Mouse (Mus musculus): ENCODE data around the gene Card11. TPM values are rescaled to one million over a fixed set of nuclear protein-coding genes. Genes with fewer than 3 reads are reported as not detected.
A peak's percentile ranks its signal among the peaks of the same experiment; 100 is the strongest.

Card11 gene
- total RNA-seq, 2 experiments from 2014 or later: 0.17 to 0.32 TPM

DNA sequence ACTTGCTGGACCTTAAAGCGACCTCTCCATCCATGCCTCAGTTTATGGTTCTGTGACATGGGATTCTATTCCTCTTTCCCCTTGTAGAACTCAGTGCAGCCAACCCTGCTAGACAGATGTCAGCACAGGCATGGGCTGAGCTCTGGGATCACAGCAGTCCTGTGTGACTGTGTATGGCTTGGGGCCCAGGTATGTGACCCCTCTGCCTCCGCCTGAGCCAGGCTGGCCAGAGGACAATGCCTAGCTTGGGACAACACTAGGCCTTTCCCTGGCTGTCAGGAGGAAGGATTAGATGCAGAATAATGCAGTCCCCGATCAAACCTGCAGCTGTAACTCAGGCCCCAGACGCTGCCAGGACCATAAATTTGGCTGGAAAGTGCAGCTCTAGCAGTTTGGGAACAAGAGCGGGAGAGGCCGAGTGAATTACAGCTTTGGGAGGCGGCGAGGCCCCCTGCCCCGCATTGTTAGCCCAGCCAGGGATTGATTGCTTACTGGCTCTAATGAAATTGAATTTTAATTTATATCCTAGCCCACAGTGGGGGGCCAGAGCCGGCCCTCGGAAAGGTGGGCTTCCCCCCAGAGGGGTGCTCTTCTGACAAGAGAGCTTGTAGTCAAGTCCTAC, 144.4 kb downstream of the Card11 start:
- ATAC-seq (replicated peaks; ENCODE audit: poor library complexity): no peak

DNA sequence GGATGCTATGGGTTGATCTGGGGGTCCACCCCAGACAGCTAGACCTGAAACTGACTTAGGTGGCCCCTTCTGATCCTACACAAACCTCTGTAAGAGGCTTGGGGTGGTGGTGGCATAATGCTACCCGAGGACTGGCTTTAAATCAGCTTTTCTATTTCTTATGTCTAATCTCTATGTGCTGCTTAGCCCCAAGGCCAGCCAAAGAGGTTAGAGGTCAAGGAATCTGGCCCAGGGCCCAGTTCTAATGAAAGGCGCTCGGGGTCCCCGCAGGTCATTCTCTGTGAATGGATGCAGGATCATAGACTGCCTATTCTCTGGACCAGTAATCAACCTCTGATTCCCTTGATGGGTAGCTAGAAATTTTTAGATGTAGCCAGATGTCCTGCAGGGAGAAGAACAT, 145.7 kb downstream of the Card11 start:
- no peak for ATAC-seq (replicated peaks; ENCODE audit: poor library complexity)

DNA sequence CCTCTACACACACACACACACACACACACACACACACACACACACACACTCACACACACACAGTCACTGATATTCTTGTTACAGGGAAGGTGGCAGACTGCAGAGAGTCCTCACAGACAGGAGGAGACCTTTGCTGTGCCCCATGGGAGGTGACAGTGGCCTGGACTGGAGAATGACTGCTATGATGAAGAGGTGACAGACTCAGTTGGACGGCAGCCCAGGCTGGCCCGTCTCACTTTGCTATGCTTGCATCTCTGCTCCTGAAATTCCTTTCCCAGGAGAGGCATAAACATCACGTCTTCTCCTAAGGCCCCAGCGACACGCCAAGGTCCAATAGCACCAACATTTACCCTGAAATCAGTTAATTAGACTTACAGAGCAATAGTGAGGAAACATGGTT, 146.7 kb downstream of the Card11 start:
- ATAC-seq (replicated peaks; ENCODE audit: poor library complexity): no peak

DNA sequence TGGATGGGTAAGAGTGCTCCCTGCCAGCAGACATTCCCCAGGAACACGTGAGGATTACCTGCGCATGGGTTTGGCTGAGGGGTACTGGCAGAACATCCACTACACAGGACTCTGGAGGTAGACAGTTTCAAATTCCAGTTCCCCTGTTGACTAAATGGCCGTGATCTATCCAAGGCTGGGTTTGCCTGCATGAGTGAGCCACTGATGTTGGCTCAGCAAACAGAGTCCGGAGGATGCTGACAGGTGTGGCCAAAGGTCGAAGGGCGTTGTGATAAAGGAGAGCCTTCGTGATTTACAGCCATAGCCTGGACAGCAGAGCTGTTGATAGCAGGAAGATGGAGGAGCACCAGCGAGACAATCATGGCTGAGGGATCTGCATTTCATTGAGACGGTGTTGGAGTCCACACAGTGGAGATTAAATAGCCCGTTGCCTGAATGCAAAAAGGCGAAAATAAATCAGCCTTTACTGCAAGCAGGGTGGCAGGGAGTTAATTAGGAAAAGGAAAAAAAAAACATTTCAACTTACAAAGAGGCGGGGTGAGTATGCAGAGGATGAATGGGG, 147.9 kb downstream of the Card11 start:
- ATAC-seq (replicated peaks; ENCODE audit: poor library complexity): no peak

DNA sequence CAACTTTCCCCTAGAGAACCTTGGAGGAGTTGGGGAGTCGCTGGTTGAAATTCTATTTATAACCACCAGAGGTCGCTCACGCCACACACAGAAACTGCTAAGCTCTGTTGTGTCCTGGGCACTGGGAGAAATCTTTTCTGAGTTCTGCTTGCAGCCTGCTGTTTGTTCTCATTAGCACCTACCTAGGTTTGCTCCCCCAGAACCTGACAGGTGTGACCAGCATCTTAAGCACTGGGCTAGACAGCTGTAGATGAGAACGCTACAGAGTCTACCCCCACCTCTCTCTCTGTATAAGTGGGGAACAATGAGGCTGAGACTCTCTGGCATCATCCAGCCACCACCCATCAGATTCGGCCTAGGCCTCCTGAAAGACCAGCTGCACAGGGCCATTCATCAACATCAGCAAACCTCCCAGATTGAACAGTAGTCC, 153.1 kb downstream of the Card11 start:
- ATAC-seq (replicated peaks; ENCODE audit: poor library complexity): peak; percentile 91

DNA sequence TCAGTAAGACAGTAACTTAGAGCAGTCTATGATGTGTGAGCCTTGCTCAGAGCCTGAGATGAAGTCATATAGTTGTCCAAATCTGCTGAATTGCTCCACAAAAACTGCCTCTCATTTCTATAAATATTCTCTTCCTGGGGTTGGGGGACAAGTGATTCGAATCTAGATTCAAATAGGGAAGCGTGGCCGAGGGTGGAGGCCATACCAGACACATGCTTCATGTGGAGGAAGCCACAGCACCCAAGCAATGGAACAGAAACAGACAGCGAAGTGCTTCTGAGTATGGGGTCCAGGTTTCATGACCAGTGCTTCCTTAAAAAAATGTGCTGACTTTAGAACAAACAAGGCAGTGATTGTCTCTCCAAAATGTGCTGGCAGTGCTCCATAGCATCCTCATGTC, 158.4 kb downstream of the Card11 start:
- peak; percentile 71 for ATAC-seq (replicated peaks; ENCODE audit: poor library complexity)

DNA sequence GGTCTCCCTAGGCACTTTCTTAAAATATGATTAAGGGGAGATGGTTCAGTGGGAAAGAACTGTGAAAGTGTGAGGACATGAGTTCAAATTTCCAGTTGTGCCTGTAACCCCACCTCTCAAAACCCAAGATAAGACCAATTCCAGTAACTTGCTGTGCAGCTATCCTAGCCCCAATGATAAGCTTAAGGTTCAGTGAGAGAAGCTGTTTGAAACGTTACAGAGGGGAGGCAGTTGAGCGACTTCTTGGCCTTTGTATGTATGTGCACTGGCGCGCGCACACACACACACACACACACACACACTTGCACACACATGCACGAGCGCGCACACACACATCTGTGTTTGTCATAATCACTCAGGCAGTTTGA, 169.3 kb downstream of the Card11 start:
- 0 out of 2 replicates have a peak, but pooled peaks have one; percentile 4 for ATAC-seq (replicated peaks; ENCODE audit: poor library complexity)

DNA sequence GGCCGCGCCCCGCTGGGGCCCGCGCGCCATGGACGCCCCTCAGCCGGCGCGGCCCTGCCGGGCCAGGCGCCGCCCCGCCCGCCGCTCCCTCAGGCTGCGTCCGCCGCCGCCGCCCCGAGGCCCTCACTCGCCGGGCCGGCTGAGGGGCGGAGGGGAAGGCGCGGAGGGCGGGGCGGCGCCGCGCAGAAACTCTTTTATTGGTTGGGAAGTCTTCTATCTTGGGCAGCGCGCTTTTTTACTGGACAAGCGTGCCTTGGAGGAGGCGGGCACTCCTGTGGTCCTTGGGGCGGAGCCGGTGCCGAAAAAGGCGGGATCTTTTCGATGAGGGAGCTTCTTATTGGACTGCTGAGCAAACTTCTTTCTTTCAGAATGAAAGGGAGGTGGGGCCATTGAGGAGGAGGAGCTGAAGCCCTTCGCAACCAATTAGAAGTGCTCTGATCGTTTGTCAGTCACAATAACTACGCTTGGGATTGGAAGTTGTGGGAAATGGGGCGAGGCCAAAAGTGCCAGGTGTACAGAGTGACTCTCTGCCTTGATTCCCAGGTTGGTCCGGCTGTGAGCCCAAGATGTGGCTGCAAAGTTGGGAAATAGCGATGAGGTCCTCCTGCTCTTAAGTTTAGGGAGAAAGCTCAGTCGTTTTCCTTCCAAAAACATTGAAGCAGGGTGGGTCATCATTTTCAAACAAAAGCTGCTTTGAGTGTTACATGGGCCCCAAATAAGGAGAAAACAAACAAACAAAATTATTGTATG, 169.9 kb downstream of the Card11 start, which contains the start of gene Gna12:
Gene Gna12, minus strand, starts transcription at position 118 of the 750 bp plus-strand sequence.
- ATAC-seq (replicated peaks; ENCODE audit: poor library complexity): peak; percentile 89

DNA sequence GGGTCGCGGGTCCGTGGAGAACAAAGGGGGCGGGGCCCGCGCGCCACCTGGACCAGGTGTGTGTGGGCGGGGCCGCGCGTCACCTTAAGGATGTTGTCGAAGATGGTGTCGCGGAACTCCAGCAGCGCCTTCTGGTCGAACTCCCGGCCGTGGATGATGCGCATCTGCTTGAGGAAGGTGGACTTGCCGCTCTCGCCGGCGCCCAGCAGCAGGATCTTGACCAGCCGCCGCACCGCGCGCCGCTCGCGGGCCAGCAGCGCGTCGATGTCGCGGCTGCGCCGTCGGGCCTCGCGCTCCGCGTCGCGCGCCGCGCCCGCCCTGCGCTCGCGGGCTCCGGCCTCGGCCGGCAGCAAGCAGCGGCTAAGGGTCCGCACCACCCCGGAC, 170.5 kb downstream of the Card11 start:
- ATAC-seq (replicated peaks; ENCODE audit: poor library complexity): no peak

DNA sequence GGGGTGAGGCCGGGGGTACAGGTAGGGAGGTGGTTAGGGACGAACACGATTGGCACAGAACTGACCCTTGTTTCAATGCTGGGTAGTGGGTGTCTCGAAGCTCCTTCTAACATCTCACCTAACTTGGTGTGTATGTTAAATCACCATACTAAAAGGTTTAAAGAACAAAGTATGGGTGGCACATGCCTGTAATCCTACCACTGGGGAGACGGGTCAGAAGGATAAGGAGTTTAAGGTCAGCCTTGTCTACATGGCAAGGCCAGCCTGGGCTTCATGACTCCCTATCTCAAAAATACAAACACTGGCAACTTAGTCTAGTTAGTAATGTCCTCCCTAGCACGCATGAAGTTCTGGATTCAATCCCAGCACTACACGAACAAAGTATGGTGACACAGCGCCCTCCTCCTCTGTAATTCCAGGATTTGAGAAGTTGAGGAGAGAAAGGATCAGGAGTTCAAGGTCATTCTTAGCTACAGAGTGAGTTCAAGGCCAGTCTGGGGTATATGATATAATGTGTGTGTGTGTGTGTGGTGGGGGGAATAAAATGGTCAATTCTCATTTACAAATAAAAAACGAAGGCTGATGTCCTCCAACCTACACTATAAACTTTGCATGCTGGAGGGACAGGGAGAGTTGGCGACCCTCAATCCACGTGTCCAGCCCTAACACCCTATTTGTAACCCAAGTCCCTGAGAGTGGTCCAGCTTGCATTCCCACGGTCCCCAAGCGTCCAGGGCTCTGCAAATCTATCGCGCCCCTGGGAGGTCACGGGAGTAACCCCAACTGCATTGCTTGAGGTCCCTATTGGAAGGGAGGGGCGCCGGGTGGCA, 171.1 kb downstream of the Card11 start:
- ATAC-seq (replicated peaks; ENCODE audit: poor library complexity): no peak

DNA sequence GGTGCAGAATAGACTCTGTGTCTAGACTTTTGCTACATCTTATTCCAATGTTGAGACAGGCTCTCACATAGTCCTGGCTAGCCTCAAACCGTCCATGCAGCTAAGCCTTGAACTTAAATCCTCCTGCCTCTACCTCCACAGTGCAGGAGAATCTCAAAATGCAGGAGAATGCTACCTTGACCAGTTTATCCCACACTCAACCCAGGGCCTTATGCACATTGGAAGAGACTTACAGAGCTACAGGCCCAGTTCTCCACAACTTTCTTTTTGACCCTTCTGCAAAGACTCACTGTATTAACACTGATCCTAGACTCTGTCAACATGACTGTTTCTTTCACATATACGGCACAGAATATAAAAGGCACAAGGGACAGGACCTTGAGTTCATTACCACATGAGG, 172.0 kb downstream of the Card11 start:
- ATAC-seq (replicated peaks; ENCODE audit: poor library complexity): no peak

DNA sequence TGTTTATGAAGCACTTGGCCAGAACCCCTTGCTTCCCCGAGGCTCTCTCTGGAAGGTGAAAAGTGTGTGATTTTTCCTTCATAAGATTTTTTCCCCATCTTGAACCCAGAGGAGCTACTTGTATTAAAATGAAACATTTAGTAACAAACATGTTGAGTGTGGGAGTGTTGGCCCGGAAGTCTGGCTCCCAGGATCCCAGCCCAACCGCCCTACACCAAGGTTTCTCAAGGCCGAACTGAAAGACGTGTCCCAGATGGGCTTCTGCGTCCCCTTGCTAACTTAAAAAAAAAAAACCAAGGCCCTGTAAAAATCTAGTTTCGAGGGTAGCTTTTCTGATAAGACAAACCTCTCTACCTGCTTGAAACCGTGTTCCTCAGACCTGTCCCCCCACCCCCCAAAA, 172.5 kb downstream of the Card11 start:
- ATAC-seq (replicated peaks; ENCODE audit: poor library complexity): no peak

DNA sequence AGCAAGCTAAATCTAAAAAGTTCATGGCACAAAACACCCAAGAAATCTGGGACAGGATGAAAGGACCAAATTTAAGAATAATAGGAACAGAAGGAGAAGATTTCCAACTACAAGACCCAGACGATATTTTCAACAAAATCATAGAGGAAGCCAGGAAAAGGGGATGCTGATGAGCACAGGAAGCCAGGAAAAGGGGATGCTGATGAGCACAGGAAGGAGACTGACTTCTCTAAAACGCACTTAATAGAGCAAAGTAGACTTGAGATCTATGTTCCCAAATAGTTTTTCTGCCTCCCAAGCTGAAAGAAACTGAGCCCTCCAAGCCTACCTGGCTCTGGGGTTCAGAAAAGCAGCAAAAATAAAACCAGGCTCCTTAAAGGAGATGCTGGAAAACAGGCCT, 173.0 kb downstream of the Card11 start:
- no peak for ATAC-seq (replicated peaks; ENCODE audit: poor library complexity)

DNA sequence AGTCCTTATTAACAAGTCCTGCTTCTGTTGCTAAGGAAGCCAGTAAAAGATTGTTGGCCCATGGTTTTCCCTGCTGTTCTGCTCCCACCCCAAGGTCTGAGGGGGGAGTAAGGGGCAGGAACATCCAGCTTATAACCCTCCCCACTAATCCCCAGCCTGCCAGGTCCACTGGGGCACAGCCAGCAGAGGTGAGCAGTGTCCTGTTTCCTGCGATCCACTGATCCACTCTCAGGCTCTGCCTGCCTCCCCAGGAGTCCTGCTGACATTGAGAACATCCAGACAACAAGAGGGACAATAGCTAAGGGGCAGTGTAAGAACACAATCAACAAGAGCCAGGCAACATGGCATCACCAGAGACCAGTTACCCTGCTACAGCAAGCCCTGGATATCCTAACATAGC, 173.6 kb downstream of the Card11 start:
- ATAC-seq (replicated peaks; ENCODE audit: poor library complexity): no peak

DNA sequence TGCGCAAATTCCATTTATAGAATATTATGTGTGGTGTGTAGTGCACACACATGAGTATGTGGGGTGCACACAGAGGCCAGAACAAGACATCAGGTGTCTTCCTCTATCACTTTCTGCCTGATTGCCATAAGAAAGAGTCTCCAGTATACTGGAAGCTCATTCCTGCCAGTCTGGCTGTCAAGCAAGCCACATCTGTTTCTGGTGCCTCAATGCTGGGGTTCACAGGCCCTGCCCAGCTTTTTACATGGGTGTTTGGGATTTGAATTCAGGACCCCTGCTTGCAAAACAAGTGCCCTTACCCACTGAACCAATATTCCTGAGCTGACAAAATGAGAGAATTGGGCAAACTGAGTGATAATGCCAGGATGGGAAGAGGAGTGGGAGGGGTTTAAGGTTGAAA, 174.3 kb downstream of the Card11 start:
- ATAC-seq (replicated peaks; ENCODE audit: poor library complexity): no peak

DNA sequence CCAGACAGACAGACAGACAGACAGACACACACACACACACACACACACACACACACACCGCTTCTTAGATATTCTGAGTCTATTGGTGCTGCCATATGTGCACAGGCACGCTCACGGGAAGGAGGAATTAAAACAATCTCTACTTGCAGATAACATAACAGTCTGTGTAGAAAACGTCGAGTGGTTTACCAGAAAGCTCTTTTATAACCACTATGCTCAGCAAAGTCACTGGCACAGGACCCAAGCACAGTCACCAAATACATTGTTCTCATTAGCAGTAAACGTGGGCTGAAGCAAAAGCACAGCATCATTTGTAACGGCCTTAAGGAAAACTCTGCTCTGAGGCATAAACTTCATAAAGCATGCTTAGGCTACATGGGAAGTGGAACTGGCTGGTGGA, 176.3 kb downstream of the Card11 start:
- peak; percentile 44; the same call in 1 of the 2 replicates for ATAC-seq (replicated peaks; ENCODE audit: poor library complexity)

DNA sequence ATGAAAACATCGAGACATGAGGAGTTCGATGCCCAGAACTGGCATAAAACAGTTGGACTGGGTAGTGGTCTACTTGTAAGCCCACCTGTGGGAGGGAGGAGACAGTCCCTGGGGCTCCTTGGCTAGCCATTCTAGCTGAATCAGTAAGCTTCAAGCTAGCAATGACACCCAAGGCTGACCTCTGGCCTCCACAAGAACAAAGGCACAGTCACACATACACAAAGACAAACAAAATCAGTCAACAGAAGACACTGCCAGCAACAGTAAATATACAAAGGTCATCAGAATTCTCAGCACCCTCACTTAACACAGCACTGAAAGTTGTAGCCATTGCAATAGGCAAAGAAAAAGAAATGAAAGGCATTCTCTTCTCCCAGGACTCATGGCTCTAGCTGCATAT, 177.0 kb downstream of the Card11 start:
- no peak for ATAC-seq (replicated peaks; ENCODE audit: poor library complexity)
